Mouse (Mus musculus) T-helper 17 cell (primary cell): Measurements from ENCODE around the gene Ptbp3.

ENCODE experiments used
- in situ Hi-C, 2 experiments: fragments of 300-600 bp; cut with MboI, MseI; formaldehyde crosslinking; loops; 1 replicate in 1 of 2; 2 replicates in 1 of 2; pipeline ENCODE4 v1.15.1; 2025; ENCODE audit warnings: high pct_unique_total_duplicates in 2 of 2

Gene Ptbp3

DNA sequence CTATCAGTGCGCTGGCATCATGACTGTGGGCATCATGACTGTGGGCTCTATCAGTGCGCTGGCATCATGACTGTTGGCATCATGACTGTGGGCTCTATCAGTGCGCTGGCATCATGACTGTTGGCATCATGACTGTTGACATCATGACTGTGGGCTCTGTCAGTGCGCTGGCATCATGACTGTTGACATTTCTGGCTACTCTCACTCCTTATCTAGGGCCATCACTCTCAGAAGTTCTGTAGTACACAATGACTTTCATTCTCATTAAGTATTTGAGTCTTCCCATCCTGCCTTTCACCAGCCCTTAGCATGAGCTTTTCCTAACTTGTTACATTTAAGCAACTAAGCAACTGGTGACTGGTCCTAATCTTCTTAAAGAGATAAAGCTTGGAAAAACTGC is 8.2 kb upstream of the Ptbp3 start:
- in situ Hi-C loops = loop anchor here in 1 of 2 experiments (10.0 kb wide), 1 partner anchor 363 kb away; no protein-coding TSS in a partner anchor

DNA sequence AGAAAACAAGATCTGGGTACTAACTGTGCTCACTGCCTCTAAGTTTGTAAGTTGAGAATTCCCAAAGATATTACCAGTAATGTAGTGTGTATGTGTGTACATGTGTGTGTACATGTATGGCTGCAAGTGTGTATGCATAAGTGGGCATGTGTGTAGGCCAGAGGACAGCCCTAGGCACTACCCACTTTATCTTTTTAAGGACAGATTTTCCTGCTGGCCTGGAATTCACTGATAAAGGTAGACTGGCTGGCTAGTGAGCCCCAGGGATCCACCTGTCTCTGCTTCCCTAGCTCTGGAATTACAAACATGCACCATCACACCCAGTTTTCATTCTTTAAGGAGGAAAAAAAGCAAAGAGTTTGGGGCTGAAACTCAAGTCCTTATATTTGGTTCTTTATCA is 6.0 kb upstream of the Ptbp3 start:
- in situ Hi-C loops = loop anchor here in 1 of 2 experiments (10.0 kb wide), 1 partner anchor 360 kb away; no protein-coding TSS in a partner anchor

DNA sequence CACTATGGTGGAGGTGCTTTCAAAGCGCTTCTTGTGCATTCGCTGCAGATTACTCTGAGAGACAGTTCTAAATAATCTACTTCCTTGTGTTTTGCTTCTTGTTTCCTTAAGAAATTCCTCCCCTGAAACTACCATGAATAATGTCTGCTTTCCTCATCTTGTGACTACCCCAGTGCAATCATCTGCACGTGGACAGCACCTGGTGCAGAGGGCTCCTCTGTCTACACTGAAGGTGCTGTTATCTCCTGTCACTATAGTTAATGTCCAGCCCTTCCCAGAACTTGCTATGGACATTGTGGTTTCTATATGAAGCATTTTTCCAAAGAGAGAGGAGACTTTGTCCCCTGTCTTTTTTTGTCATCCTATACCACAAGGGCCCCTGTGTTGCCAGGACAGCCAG is 4.4 kb upstream of the Ptbp3 start:
- in situ Hi-C loops = loop anchor here (5.0 to 10.0 kb wide), 2 partner anchors 356 to 359 kb away; no protein-coding TSS in a partner anchor

DNA sequence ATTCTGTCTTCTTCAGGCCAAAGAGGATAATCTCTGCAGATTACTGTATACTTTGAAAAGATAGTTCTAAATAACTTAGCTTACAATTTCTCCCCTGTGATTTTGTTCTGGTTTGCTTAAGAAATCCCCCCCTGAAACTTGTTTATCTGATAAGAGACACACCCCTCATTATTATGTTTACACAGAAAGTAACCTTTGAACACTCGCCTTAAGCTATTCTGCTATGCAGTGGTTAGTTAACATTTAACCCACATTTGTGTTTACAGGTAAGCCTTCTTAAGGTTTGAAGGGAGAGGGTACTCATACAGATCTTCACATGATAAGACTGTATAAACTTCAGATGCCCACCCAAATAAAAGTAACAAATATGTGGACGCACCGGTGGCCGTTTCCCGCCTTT is 3.7 kb upstream of the Ptbp3 start:
- in situ Hi-C loops = loop anchor here (5.0 to 10.0 kb wide), 2 partner anchors 356 to 358 kb away; no protein-coding TSS in a partner anchor

GRCm38 (mm10) chr4:59551901-59552300 is 2.7 kb upstream of the Ptbp3 start:
- in situ Hi-C loops = loop anchor here (5.0 to 10.0 kb wide), 2 partner anchors 355 to 357 kb away; no protein-coding TSS in a partner anchor

GRCm38 (mm10) chr4:59549977-59550560 is 905 bp upstream of the Ptbp3 start:
- in situ Hi-C loops = loop anchor here (5.0 to 10.0 kb wide), 2 partner anchors 353 to 355 kb away; no protein-coding TSS in a partner anchor

GRCm38 (mm10) chr4:59548560-59549174 is 497 bp downstream of the Ptbp3 start:
- in situ Hi-C loops = no loop called here

DNA sequence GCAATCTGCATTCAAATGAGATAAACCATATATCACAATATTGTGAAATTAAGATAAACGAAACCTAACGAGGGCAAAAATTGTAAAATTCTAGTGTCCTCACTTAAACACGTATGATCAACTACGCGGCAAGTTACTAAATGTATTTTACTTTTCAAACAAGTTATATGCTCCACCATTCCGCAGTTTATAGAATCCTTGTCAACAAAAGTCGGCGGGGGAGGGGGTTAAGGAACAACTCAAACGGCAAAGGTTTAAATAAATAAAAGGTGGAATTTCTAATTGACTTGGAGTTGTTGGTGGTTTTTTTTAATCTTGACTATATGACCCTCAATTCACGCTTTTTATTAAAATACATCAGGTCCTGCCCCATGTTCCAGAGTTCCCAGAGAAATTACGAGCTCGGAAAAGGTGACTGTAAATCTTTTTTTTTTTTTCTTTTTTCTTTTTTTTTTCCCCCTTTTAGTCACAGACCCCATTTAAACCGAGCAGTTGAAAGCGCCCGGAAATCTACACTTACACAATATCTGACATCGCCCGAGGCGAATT is 1.1 kb downstream of the Ptbp3 start:
- in situ Hi-C loops = no loop called here

GRCm38 (mm10) chr4:59547136-59547889 is 1.9 kb downstream of the Ptbp3 start:
- in situ Hi-C loops = no loop called here

- in situ Hi-C loops = no loop called here
These were observed 2.7 kb downstream of the Ptbp3 start for GRCm38 (mm10) chr4:59546285-59547071.

DNA sequence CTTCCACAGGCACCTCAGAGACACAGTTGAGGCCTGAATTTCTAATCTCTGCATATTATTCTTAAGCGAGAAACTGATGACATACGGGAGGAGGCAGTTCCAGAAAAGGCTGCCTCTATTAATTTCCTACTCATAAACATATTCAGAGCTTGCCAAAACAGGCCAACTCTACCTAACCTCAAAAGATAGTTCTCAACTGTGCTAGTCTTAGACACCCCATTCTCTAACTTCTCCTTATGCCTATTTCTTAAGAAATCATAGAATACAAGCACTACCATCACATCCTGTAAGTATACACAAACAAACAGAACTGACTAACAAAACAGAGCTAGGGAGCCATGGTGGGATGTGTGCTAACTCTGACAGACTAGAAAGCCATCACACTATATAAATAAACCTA is 4.5 kb downstream of the Ptbp3 start:
- in situ Hi-C loops = no loop called here

DNA sequence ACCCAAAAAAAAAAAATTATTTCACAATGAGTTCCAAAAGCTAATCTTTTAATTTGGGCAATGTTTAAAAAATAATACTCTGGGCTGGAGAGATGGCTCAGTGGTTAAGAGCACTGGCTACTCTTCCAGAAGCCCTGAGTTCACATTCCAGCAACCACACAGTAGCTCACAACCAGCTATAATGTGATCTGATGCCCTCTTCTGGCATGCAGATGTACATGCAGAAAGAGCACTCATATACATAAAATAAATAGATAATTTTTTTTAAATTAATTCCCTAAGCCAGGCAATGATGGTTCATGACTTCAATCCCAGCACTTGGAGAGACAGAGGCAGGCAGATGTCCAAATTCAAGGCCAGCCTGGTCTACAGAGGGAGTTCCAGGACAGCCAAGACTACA is 6.2 kb downstream of the Ptbp3 start:
- in situ Hi-C loops = no loop called here

DNA sequence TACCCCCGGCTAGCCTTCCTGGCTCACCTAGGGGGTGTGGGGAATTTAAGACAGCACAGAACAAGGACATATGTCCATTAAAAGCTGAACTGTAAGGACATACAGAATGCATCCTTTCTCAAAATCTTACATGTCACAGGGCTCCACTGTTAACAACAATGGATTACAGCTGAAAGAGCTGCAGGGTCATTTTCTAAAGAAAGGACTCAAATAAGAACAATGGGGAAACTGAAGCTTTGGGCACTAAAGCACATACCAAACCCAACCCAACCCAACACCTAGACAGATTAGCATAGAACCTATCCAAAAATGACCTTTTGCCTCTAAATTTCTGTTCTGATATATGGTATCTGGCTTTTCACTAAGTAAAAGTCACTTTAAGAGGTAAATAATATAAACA is 12.9 kb downstream of the Ptbp3 start:
- in situ Hi-C loops = no loop called here

GRCm38 (mm10) chr4:59535624-59536023 is 13.5 kb downstream of the Ptbp3 start:
- in situ Hi-C loops = no loop called here

DNA sequence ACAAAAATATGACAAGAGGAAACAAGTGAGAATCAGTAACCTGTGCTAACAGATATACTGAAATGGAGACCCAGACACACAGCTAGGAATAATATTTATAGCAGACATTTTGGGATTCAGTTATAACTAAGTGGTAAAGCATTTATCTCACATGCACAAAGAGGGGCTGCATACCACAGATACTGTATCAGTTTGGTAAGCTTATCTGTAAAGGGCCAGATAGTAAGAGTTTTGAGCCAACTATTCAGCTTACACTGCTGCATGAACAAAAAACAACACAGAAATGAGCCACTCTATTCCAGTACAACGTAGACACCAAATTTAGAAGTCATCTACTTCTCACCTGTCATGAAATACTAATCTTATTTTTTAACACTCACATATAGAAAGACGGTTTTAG is 15.9 kb downstream of the Ptbp3 start:
- in situ Hi-C loops = no loop called here

DNA sequence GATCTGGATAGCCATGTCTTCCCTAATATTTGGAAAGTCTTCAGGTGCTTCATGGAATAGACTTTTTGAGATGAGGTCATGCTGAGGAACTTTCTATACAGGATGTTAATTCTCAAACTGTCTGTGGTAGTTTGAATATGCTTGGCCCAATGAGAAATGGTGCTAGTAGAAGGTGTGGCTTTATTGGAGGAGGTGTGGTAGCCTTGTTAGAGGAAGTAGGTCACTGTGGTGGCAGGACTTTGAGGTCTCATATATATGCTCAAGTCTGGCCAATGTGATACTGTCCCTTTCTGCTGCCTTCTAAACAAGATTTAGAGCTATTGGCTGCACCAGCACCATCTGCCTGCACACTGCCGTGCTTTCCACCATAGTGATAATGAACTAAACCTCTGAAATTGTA is 18.0 kb downstream of the Ptbp3 start:
- in situ Hi-C loops = no loop called here

DNA sequence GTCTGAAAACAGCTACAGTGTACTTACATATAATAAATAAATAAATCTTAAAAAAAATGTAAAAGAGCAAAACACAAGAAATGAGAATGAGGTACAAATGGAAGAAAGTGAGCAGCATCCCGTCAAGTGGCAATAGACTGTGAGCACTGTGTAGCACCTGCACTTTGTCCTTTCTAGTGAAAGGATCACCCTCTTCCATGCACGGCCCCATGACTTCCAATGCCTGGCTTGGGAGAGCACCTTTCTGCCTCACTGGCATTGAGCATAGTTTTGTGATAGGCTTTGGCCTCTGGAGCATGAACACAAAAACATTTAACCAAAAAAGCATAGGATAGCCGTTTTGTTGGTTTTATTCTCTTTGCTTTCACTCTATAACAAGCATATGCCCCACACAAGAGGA is 21.7 kb downstream of the Ptbp3 start:
- in situ Hi-C loops = loop anchor here in 1 of 2 experiments (5.0 kb wide), 1 partner anchor 45 kb away; no protein-coding TSS in a partner anchor

DNA sequence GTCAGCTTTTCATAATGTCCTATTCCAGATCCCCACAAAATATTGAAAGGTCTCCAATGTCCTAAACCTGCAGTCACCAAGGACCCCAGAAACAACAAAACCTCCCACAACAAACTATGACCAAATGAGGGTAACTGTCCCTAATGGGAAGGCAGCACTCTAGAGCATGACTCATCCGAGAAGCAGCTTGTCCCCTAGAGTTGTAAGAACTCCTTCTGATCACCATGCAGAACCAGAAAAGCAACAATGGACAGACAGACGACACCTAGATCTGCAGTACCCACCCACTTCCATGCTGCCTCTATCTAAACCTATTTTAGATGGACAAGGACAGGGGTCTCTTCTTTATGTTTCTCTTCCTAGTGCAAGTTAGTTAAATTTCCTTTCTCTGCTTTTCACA is 22.4 kb downstream of the Ptbp3 start:
- in situ Hi-C loops = loop anchor here in 1 of 2 experiments (5.0 kb wide), 1 partner anchor 46 kb away; no protein-coding TSS in a partner anchor

DNA sequence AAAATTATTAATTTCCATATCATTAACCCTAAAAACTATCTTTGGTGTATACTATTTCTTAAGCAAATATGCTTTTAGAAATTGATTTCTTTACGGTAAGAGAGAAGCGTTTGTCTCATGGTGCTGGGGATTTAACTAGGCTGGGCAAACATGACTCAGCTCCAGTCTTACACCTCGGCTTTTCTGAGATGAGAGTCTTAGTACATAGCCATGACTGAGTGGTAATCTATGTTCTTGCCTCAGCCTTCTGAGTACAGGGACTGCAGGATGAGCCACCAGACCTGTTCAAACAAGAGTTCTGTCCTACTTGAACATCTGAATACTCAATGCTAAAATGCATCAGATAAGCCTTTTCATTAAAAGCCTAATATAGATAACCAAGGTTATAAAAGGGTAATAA is 24.3 kb downstream of the Ptbp3 start:
- in situ Hi-C loops = loop anchor here in 1 of 2 experiments (5.0 kb wide), 1 partner anchor 47 kb away; no protein-coding TSS in a partner anchor

DNA sequence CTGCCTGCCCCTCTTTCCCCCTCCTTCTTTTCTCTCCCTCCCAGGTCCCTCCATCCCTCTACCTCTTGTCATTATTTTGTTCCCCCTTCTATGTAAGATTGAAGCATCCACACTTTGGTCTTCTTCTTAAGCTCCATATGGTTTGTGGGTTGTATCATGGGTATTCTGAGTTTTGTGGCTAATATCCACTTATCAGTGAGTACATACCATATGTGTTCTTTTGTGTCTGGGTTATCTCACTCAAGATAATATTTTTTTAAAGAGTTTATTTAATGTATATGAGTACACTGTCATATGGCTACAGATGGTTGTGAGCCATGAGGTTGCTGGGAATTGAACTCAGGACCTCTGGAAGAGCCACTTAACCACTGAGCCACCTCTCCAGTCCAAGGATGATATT is 38.8 kb downstream of the Ptbp3 start:
- in situ Hi-C loops = no loop called here

DNA sequence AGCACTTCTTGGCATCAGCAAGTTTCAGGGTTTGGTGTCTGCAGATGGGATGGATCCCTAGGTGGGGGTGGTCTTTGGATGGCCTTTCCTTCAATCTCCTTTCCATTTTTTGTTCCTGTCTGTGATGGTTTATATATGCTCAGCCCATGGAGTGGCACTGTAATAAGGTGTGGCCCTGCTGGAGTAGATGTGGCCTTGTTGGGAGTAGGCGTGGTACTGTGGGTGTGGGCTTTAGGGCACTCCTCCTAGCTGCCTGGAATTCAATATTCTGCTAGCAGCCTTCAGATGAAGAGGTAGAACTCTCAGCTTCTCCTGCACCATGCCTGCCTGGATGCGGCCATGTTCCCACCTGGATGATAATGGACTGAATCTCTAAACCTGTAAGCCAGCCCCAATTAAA is 39.6 kb downstream of the Ptbp3 start:
- in situ Hi-C loops = no loop called here
